Mouse (Mus musculus) brain, embryonic 14.5 days (tissue): Measurements from ENCODE around the gene Rbm45. TPM values are rescaled to one million over a fixed set of nuclear protein-coding genes. Genes with fewer than 3 reads are reported as not detected.

Experiments
- DNase-seq: peaks from one replicate; pipeline ENCODE4 v3.0.0-alpha.2; 2011; ENCODE audit warnings: low read depth
- CTCF ChIP-seq: fragments of 200-500 bp; IDR thresholded peaks from 2 replicates; pipeline ENCODE4 v1.5.1; 2012; ENCODE audit warnings: inconsistent platforms, mild to moderate bottlenecking, moderate library complexity, borderline replicate concordance; ENCODE audit not compliant: insufficient read depth, insufficient read length; ENCODE audit errors: extremely low read depth
- POLR2A ChIP-seq: fragments of 200-500 bp; IDR thresholded peaks from 2 replicates; pipeline ENCODE4 v1.6.1; 2012; ENCODE audit warnings: mild to moderate bottlenecking, inconsistent platforms, borderline replicate concordance; ENCODE audit not compliant: poor library complexity, insufficient read depth, insufficient read length, severe bottlenecking; ENCODE audit errors: extremely low read depth
- polyA plus RNA-seq: library from polyadenylated mRNA; depleted of rRNA; stranded (reverse); fragments of >200 nt; gene quantifications from 2 replicates; pipeline ENCODE4 v1.2.3, GENCODE M21; 2012; rRNA removed

Rbm45 gene
- polyA plus RNA-seq = 34.7 and 38.5 TPM in 2 replicates

DNA sequence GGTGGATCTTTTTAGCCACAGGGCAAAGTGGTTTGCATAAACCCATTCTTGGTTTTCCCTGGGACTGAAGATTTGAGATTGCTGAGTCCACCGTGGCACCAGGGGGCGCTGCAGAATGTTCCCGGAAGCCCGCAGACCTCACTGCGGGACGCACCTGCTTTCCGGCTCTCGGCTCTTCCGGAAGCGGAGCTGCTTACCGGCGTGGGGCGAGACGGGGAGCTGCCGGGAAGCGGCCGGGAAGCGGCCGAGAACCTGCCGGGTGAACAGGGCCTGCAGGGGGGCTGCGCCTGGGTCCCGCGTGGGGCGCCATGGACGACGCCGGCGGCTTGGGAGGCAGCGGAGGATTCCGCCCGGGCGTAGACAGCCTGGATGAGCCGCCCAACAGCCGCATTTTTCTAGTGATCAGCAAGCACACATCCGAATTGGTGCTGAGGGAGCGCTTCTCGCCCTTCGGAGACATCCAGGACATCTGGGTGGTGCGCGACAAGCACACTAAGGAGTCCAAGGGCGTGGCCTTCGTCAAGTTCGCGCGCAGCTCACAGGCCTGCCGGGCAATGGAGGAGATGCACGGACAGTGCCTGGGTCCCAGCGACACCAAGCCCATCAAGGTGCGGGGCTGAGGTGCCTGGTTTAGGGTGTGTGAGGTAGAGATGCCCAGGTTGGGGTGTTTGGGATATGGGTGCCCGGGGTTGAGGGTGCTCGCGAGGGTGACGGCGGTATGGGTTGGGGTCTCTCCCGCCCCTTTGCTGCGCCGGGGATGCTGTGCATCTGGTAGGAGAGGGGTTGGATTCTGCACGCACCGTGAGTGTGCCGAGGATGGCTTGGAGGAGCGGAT is at the start of gene Rbm45:
Gene Rbm45, plus strand, starts transcription at position 164 of the 835 bp plus-strand sequence.
- peak; percentile 95 for DNase-seq
- peak; percentile 63; the same call in 1 of the 2 replicates for TF ChIP-seq POLR2A
- TF ChIP-seq CTCF = peak; percentile 92

DNA sequence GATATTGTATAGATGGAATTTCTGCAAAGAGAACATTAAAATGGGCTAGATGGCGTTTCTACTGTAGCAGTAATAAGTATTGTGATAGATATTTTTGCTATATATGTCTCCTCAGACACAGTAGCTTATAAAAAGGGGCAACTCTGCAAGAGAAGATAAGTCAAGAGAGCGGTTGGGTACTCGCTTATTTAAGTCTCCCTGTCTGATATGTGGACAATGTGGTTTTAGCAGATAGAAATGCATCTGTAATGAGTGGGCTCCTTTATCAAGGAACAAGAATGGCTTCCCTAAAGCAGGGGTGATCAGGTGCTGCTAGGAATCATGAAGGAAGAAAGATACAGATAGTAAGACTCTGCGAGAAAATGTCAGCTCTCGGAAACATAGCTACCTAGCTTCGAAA is 49.4 kb upstream of the Rbm45 start:
- no peak for TF ChIP-seq POLR2A
- TF ChIP-seq CTCF = no peak

DNA sequence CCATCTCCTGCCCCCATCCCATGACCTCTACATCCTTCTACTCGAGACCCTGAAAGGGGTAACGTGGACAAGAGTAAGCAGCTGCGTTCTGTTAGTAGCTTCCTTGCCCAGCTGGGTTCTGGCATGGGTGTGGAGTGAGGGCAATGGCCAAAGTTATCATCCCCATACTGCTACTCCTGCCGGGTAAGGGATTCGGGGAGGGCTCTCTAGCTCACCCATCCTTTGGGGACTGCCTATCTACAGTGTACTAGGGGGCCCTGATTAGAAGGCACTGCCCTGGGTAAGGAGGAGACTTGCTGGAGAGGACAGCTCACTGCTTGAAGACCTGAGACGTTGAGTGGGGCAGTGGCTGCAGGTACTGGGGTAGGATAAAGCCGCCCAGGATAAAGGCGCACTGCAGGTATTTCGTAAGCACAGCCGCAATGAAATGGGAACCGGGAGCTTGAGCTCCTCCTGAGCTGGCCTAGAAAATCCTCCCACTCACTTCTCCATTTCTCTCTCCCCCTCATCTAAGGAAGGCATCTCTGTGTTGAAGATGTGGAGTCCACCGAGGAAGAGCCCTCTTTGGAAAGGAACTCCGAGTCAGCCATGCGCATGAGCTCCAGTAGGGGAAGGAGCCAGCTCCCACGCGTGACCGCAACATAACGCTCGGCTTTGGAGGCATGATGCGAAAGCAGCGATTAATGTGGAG is 46.5 kb upstream of the Rbm45 start:
- TF ChIP-seq POLR2A (no peak), CTCF (no peak)
- no peak for DNase-seq

More for the DNA sequence above, 49.4 kb upstream of the Rbm45 start:
- DNase-seq = no peak

DNA sequence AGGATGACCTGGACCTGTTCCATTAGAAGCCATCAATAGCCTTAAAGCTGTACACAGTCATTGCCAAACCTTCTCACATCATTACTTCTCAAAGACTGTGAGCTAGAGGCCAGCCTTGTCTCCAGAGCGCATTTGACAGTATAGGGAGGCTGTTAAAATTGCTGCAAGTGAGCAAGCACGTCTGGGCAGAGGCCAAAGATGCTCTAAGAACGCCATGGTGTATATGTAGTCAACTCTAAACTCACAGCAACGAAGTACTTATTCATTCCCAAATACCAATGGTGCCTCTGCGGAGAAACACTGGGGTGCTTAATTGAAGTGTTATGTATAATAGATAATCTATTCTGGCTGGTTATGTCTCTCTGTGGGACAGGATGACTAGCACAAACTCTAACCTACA is 45.3 kb upstream of the Rbm45 start:
- TF ChIP-seq CTCF (no peak), POLR2A (no peak)
- DNase-seq = no peak

DNA sequence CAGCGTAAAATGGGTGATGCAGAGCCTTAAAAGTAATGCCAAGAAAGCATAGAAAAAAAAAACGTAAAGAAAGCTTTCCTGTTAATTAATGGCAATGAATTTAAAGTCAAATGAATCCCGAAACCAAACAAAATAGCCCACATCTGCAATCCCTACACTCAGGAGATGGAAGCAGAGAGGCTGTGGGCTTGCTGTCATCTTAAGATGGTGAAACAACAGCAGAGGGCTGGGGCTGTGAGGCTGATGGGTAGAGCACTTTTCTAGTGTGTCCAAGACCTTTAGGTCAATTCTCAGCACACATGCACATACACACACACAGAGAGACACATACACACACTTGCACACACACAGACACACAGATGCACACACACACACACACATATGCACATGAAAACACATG is 43.6 kb upstream of the Rbm45 start:
- no peak for TF ChIP-seq POLR2A
- TF ChIP-seq CTCF = no peak
- no peak for DNase-seq

DNA sequence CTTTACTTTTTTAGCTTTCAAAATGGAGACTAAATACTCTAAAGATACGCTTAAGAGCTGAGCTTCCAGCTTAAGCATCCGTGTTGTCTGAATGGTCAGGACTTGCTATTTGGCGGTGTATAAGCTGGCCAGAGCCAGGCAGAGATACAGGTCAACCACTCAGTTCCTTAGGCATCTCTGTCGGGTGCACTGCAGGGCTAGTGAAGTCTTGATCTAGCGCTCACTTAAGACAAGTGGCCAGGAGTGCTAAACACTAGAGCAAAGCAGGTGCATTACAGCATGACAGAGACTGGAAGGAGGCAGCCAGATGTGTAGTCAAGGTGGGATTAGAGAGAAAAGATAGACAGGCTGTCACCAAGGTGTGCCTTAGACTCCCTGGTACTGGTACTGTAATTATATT is 39.7 kb upstream of the Rbm45 start:
- no peak for TF ChIP-seq POLR2A
- TF ChIP-seq CTCF = no peak
- no peak for DNase-seq

GRCm38 (mm10) chr2:76332161-76332805 is 37.5 kb upstream of the Rbm45 start:
- TF ChIP-seq CTCF (no peak), POLR2A (no peak)
- no peak for DNase-seq

GRCm38 (mm10) chr2:76334596-76334995 is 35.2 kb upstream of the Rbm45 start:
- no peak for DNase-seq
- TF ChIP-seq CTCF = peak; percentile 42; the same call in 1 of the 2 replicates
- no peak for TF ChIP-seq POLR2A

- TF ChIP-seq CTCF = no peak
- no peak for TF ChIP-seq POLR2A
- DNase-seq = peak; percentile 42
Observed at GRCm38 (mm10) chr2:76338215-76339156, 31.3 kb upstream of the Rbm45 start, which contains the start of gene Pde11a. Pde11a (minus strand) TSS chr2:76338774.

- no peak for TF ChIP-seq POLR2A
- no peak for TF ChIP-seq CTCF
- no peak for DNase-seq
Observed at GRCm38 (mm10) chr2:76342146-76342545, 27.6 kb upstream of the Rbm45 start.
